In genomic region chr6:112255388-112256225, GRCm38 (mm10) we compare ENCODE assay signal across 12 mouse cellular contexts. TPM values are rescaled to one million over a fixed set of nuclear protein-coding genes. Genes with fewer than 3 reads are reported as not detected.
A peak's percentile ranks its signal among the peaks of the same experiment; 100 is the strongest.
DNase-seq lines count a peak whose midpoint lies in the region; ATAC-seq and TF ChIP-seq lines count a peak whose summit lies in the region.
"Had no signal": no experiment of that assay in that cellular context is flagged by ENCODE, and none has a peak within 500 bp of the region (broad histone marks: within the 10 kb centered on the region; RNA-seq: fewer than 3 reads in every experiment).

No protein-coding gene starts in this region.

- H3K36me3 ChIP-seq in heart, embryonic 14.5 days (ENCODE audit: control insufficient read depth, insufficient read depth, low read length): no peaks in the 10 kb centered on the region
- H3K36me3 ChIP-seq in heart, embryonic 11.5 days (ENCODE audit: control insufficient read depth, insufficient read depth, low read length): no peaks in the 10 kb centered on the region
- H3K36me3 ChIP-seq in hindbrain, embryonic 13.5 days: no peaks in the 10 kb centered on the region
- H3K36me3 ChIP-seq: forebrain, embryonic 12.5 days had no signal

- DNase-seq in left cerebral cortex, postnatal 4 days: peak; percentile 27
- DNase-seq in left cerebral cortex, postnatal 14 days (ENCODE audit: low spot score in 2 of 2): no peak
- peak; percentile 60 for DNase-seq in NIH3T3 (ENCODE audit: low read depth)
- peak; percentile 38 for DNase-seq in brain, embryonic 14.5 days (ENCODE audit: low read depth)
- DNase-seq: cerebellum, adult 8-10 months; gastrocnemius, postnatal 14 days had no signal

- H3K4me3 ChIP-seq in heart, embryonic 14.5 days (ENCODE audit: control insufficient read depth in 1 of 2, insufficient read depth in 1 of 2, low read depth in 1 of 2, low read length in 2 of 2): no peak overlapping the region
- no peak overlapping the region for H3K4me3 ChIP-seq in heart, embryonic 11.5 days (ENCODE audit: low read depth, low read length)
- H3K4me3 ChIP-seq in hindbrain, embryonic 13.5 days: no peak overlapping the region
- H3K4me3 ChIP-seq: forebrain, embryonic 12.5 days had no signal

- H3K4me2 ChIP-seq in heart, embryonic 14.5 days (ENCODE audit: low read length): peak overlapping the region; percentile 4; the same call in 1 of the 2 replicates
- H3K4me2 ChIP-seq in heart, embryonic 11.5 days: no peak overlapping the region
- no peak overlapping the region for H3K4me2 ChIP-seq in hindbrain, embryonic 13.5 days
- H3K4me2 ChIP-seq: forebrain, embryonic 12.5 days had no signal

- no peaks in the 10 kb centered on the region for H3K27me3 ChIP-seq in heart, embryonic 14.5 days (ENCODE audit: control insufficient read depth, insufficient read depth, low read length)
- no peaks in the 10 kb centered on the region for H3K27me3 ChIP-seq in heart, embryonic 11.5 days (ENCODE audit: control insufficient read depth, insufficient read depth, low read length)
- H3K27me3 ChIP-seq in hindbrain, embryonic 13.5 days: no peaks in the 10 kb centered on the region
- H3K27me3 ChIP-seq: CH12.LX; forebrain, embryonic 12.5 days had no signal

- ATAC-seq in heart, embryonic 14.5 days (ENCODE audit: insufficient number of reproducible peaks, insufficient read depth, low FRiP score, low read depth): no peak
- ATAC-seq in heart, embryonic 11.5 days (replicated peaks; ENCODE audit: insufficient number of reproducible peaks, low FRiP score, low TSS enrichment): no peak
- ATAC-seq in hindbrain, embryonic 13.5 days (ENCODE audit: low FRiP score): no peak

- no peak for TF ChIP-seq POLR2A in brain, embryonic 14.5 days (IDR thresholded peaks at IDR 0.05; ENCODE audit: borderline replicate concordance, extremely low read depth, insufficient read depth, insufficient read length, poor library complexity, severe bottlenecking)

- peaks cover 10 to 15% of the 10 kb centered on the region in 2 experiments; a peak in 3 of 4 replicates for H3K4me1 ChIP-seq in heart, embryonic 14.5 days (ENCODE audit: control insufficient read depth in 2 of 2, insufficient read depth in 2 of 2, low read length in 2 of 2)
- no peaks in the 10 kb centered on the region for H3K4me1 ChIP-seq in heart, embryonic 11.5 days (ENCODE audit: control insufficient read depth, insufficient read depth, low read length)
- H3K4me1 ChIP-seq in hindbrain, embryonic 13.5 days (replicated peaks): no peaks in the 10 kb centered on the region
- H3K4me1 ChIP-seq: forebrain, embryonic 12.5 days had no signal

- no peak overlapping the region for H3K9ac ChIP-seq in heart, embryonic 14.5 days (ENCODE audit: low read length)
- H3K9ac ChIP-seq in heart, embryonic 11.5 days (ENCODE audit: low read depth, low read length): no peak overlapping the region
- no peak overlapping the region for H3K9ac ChIP-seq in hindbrain, embryonic 13.5 days
- H3K9ac ChIP-seq: forebrain, embryonic 12.5 days had no signal

- intact Hi-C loops in left cerebral cortex, postnatal 4 days (cut with DNase I): no loop called here
- intact Hi-C loops in left cerebral cortex, postnatal 14 days (cut with DNase I): no loop called here

- no peak for TF ChIP-seq CTCF in brain, embryonic 14.5 days (IDR thresholded peaks at IDR 0.05; ENCODE audit: borderline replicate concordance, extremely low read depth, insufficient read depth, insufficient read length)

- 60% methylated on average over 11 of the region's 11 CpGs for WGBS in heart, embryonic 14.5 days
- 78% methylated on average over 11 of the region's 11 CpGs for WGBS in heart, embryonic 11.5 days (ENCODE audit: insufficient replicate concordance)
- 80% methylated on average over 11 of the region's 11 CpGs for WGBS in hindbrain, embryonic 13.5 days

- H3K9me3 ChIP-seq in heart, embryonic 14.5 days (ENCODE audit: control insufficient read depth, low read length): no peaks in the 10 kb centered on the region
- H3K9me3 ChIP-seq in heart, embryonic 11.5 days (replicated peaks; ENCODE audit: control insufficient read depth, low read length): no peaks in the 10 kb centered on the region
- H3K9me3 ChIP-seq in hindbrain, embryonic 13.5 days: no peaks in the 10 kb centered on the region
- H3K9me3 ChIP-seq: forebrain, embryonic 12.5 days had no signal

- H3K27ac ChIP-seq in heart, embryonic 14.5 days (replicated peaks in 1 of 2; ENCODE audit: control insufficient read depth in 1 of 2, insufficient read depth in 1 of 2, low read depth in 2 of 2, low read length in 2 of 2): peak overlapping the region; percentile 21 to 57; a peak in 2 of 4 replicates
- H3K27ac ChIP-seq in heart, embryonic 11.5 days (ENCODE audit: low read depth, low read length): no peak overlapping the region
- H3K27ac ChIP-seq in hindbrain, embryonic 13.5 days: no peak overlapping the region
- H3K27ac ChIP-seq: forebrain, embryonic 12.5 days had no signal

RNA-seq across cellular contexts. Expression of gene Lmcd1, which starts 18.0 kb away (rescaled TPM):
- 56.7 and 59.6 TPM in 2 replicates for polyA plus RNA-seq in heart, embryonic 14.5 days (2014; fragmentation: Nextera tagmentation; extraction: Ambion mirVana)
- 36.7 and 37.5 TPM in 2 replicates for polyA plus RNA-seq in heart, embryonic 11.5 days (2014; fragmentation: Nextera tagmentation; extraction: Ambion mirVana)
- 1 to 10 TPM; 5.5 TPM for total RNA-seq in left cerebral cortex, postnatal 4 days (2021)
- 10 to 100 TPM; 17.4 to 23.4 TPM for total RNA-seq in left cerebral cortex, postnatal 14 days (2021)
- polyA plus RNA-seq in brain, embryonic 14.5 days (2012; rRNA removed): 6.5 and 7.5 TPM in 2 replicates
- 10.1 and 12.1 TPM in 2 replicates for polyA plus RNA-seq in hindbrain, embryonic 13.5 days (2015; fragmentation: Nextera tagmentation; extraction: Ambion mirVana)
- total RNA-seq: neutrophil, adult 5-6 weeks had no signal

Comparison
In these comparisons a context has a peak if more than half of its experiments do, and no peak if none do; other contexts are left out.
1. H3K27ac ChIP-seq: peak in heart, embryonic 14.5 days (2 of 2); none in heart, embryonic 11.5 days (single experiment) and hindbrain, embryonic 13.5 days (single experiment).
2. DNase-seq: peak in left cerebral cortex, postnatal 4 days (single experiment), NIH3T3 (single experiment) and brain, embryonic 14.5 days (single experiment); none in left cerebral cortex, postnatal 14 days (0 of 2).